Mouse (Mus musculus) stomach, embryonic 15.5 days (tissue): ENCODE measurements around the gene Josd1. TPM values are rescaled to one million over a fixed set of nuclear protein-coding genes. Genes with fewer than 3 reads are reported as not detected.

Source experiments
- ATAC-seq: fragments of 200-750 bp; cut with Nextera tagmentation; 2 replicates; pipeline ENCODE4 v1.8.0; 2017; ENCODE audit warnings: low read depth, moderate number of reproducible peaks, moderate TSS enrichment; ENCODE audit not compliant: insufficient read depth, low FRiP score
- H3K27ac ChIP-seq: fragments of 300-500 bp; sonication (generic); 2 replicates; pipeline ENCODE4 v1.5.1; 2015; ENCODE audit warnings: mild to moderate bottlenecking, inconsistent platforms
- H3K27me3 ChIP-seq: fragments of 300-500 bp; sonication (generic); replicated peaks from 2 replicates; pipeline ENCODE4 v1.6.1; 2015; ENCODE audit warnings: inconsistent platforms
- H3K36me3 ChIP-seq: fragments of 300-500 bp; sonication (generic); 2 replicates; pipeline ENCODE4 v1.6.1; 2015; ENCODE audit warnings: inconsistent platforms
- H3K4me1 ChIP-seq: fragments of 300-500 bp; sonication (generic); 2 replicates; pipeline ENCODE4 v1.6.1; 2015; ENCODE audit warnings: inconsistent platforms
- H3K4me2 ChIP-seq: fragments of 300-500 bp; sonication (generic); 2 replicates; pipeline ENCODE4 v1.6.1; 2015; ENCODE audit warnings: mild to moderate bottlenecking, inconsistent platforms
- H3K4me3 ChIP-seq: fragments of 300-500 bp; sonication (generic); replicated peaks from 2 replicates; pipeline ENCODE4 v1.5.1; 2015; ENCODE audit warnings: inconsistent platforms
- H3K9ac ChIP-seq: fragments of 300-500 bp; sonication (generic); 2 replicates; pipeline ENCODE4 v1.6.1; 2015; ENCODE audit warnings: inconsistent platforms
- H3K9me3 ChIP-seq: fragments of 300-500 bp; sonication (generic); 2 replicates; pipeline ENCODE4 v1.6.1; 2016; ENCODE audit warnings: inconsistent platforms
- WGBS: fragments of 180-500 bp; shearing (Covaris S2); methylation state at CpG from one replicate; pipeline ENCODE4 v1.1.7; 2015; 5-methylcytosine and 5-hydroxymethylcytosine counted together
- polyA plus RNA-seq: library from polyadenylated mRNA; unstranded; fragments of >200 nt; fragmentation: Nextera tagmentation; extraction: Ambion mirVana; gene quantifications from 2 replicates; pipeline ENCODE4 v1.2.1, GENCODE M21; 2015

The Josd1 gene
- 21.2 and 22.0 TPM in 2 replicates for polyA plus RNA-seq

DNA sequence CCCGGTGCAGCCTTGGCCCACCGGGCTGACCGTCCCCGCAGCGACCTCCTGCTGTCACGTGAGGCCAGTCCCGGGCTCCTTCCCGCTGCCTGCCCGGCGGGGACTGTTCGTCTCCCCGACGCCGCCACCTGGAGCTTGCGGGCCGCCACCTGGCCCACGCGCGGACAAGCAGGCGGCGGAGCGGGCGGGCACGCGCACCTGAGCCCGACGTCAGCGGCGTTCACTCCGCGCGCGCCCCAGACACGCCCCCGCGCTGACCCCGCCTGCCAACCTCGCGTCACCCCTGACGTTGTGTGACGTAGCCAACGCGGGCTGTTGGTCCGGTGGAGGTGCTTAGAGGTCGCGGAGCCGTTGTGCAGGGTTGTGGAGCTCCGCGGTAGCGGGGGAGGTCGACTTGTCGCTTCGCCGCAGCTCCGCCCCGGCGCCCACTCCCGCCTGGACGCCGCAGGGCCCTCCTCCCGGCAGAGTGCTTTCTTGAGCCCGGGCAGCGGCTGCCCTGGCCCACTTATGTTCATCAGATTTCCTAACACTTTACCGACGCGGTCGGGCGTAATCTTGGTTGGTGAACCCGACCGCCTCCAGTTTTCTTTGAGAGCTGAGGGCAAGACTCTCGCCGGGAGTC, at the start of gene Josd1:
Gene Josd1, minus strand, starts transcription at position 274 of the 622 bp plus-strand sequence.
- Histone ChIP-seq H3K9ac (peak within 1 kb of the TSS; percentile 87), H3K4me1 (peaks cover 50% of the 10 kb centered on the region)
- ATAC-seq = peak; percentile 69

DNA sequence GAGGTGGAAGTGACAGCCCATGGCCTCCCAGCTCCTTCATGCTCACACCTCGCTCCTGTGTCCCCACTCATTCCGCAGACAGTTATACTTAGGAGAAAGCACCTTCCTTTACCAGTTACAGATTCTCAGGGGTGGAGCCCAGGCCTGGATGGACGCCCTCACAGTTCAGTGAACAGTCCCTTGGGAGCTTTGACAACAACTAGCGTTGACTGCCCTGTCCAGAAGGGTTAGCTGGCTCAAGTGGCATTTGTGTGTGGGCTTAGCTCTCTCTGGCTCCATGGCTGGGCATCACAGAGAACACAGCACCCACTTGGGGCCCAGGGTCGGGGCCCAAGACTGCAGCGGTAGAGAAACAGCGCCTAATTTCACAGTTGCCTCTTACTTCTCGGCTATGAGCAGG, 46.6 kb upstream of the Josd1 start:
- H3K4me1 ChIP-seq = no peaks in the 10 kb centered on the region
- no peak overlapping the region for H3K4me2 ChIP-seq
- H3K9ac ChIP-seq = no peak overlapping the region
- ATAC-seq = no peak
- no peak overlapping the region for H3K4me3 ChIP-seq
- no peaks in the 10 kb centered on the region for H3K9me3 ChIP-seq
- WGBS = 89% methylated on average over 8 of the region's 8 CpGs
- H3K36me3 ChIP-seq = peaks cover 41% of the 10 kb centered on the region
- no peaks in the 10 kb centered on the region for H3K27me3 ChIP-seq
- no peak overlapping the region for H3K27ac ChIP-seq

More for the DNA sequence above, at the start of gene Josd1:
- Histone ChIP-seq H3K36me3 (no peaks in the 10 kb centered on the region), H3K27me3 (no peaks in the 10 kb centered on the region), H3K27ac (peak within 1 kb of the TSS; percentile 98), H3K4me3 (peak within 1 kb of the TSS; percentile 80), H3K9me3 (no peaks in the 10 kb centered on the region), H3K4me2 (peak within 1 kb of the TSS; percentile 62)
- 0% methylated on average over 72 of the region's 72 CpGs for WGBS

DNA sequence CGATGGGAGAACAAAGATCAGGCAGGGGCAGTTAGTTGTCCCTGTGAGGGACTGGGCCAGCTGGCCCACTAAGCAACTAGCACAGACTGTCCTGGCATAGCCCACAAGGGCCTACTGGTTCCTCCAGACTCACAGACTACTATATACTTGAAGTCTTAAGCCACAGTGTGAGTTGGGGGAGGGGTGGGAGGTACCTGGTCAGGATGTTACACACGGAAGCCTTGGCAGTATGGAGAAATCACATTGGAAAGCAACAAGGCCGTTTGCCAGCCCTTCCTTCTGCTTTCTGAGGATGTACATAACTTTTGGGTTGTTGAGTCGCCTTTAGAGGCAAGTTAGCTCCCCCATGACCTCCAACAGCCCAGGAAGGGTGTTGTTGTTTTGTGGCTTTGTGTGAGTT, 45.9 kb upstream of the Josd1 start:
- Histone ChIP-seq H3K4me3 (no peak overlapping the region), H3K9ac (no peak overlapping the region), H3K4me2 (no peak overlapping the region), H3K36me3 (peaks cover 48% of the 10 kb centered on the region), H3K9me3 (no peaks in the 10 kb centered on the region), H3K27ac (no peak overlapping the region), H3K27me3 (no peaks in the 10 kb centered on the region), H3K4me1 (no peaks in the 10 kb centered on the region)
- ATAC-seq = no peak
- 71% methylated on average over 4 of the region's 4 CpGs for WGBS

DNA sequence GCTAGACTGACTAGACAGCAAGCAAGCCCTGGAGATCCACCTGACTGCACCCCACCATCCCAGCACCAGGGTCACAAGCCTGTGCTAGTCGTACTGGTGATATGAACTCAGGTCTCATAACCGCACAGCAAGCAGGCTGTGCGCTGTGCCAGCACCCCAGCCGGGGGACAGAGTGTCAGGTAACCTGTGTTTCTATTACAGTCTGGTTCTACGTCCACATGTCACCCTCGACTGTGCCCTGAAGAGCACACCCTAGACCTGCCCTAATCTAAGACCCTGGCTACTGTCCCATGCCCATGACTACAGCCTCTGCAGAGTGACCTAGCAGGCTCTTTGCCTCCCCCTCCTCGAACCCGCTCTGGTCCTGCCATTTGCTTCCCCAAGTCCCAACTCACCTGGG, 45.5 kb upstream of the Josd1 start:
- no peak overlapping the region for H3K27ac ChIP-seq
- no peaks in the 10 kb centered on the region for H3K9me3 ChIP-seq
- H3K4me1 ChIP-seq = no peaks in the 10 kb centered on the region
- H3K36me3 ChIP-seq = peaks cover 53% of the 10 kb centered on the region
- no peaks in the 10 kb centered on the region for H3K27me3 ChIP-seq
- 93% methylated on average over 8 of the region's 8 CpGs for WGBS
- H3K4me3 ChIP-seq = no peak overlapping the region
- H3K9ac ChIP-seq = no peak overlapping the region
- no peak overlapping the region for H3K4me2 ChIP-seq
- ATAC-seq = no peak

DNA sequence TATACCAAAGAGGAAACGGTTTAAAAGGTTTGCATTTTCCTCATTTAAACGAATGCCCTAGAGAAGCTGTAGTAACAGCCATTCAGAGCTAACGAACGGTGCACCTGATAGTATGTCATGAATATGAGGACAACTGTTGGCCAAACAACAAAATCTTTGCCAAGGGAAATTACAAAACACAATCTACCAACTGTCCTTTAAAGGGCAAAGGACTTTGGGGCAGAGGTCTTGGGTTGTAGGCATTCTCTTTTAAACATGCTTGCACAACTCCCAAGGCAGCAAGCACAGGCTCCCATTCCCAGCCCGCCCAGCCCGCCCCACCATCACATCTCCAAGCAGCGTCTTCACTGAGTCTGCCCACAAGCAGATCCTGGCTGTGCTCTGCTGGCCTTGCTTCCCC, 43.8 kb upstream of the Josd1 start:
- no peak overlapping the region for H3K27ac ChIP-seq
- peaks cover 54% of the 10 kb centered on the region for H3K36me3 ChIP-seq
- H3K9ac ChIP-seq = no peak overlapping the region
- no peak overlapping the region for H3K4me3 ChIP-seq
- no peak for ATAC-seq
- H3K4me2 ChIP-seq = no peak overlapping the region
- H3K9me3 ChIP-seq = no peaks in the 10 kb centered on the region
- 88% methylated on average over 7 of the region's 7 CpGs for WGBS
- no peaks in the 10 kb centered on the region for H3K4me1 ChIP-seq
- H3K27me3 ChIP-seq = no peaks in the 10 kb centered on the region

DNA sequence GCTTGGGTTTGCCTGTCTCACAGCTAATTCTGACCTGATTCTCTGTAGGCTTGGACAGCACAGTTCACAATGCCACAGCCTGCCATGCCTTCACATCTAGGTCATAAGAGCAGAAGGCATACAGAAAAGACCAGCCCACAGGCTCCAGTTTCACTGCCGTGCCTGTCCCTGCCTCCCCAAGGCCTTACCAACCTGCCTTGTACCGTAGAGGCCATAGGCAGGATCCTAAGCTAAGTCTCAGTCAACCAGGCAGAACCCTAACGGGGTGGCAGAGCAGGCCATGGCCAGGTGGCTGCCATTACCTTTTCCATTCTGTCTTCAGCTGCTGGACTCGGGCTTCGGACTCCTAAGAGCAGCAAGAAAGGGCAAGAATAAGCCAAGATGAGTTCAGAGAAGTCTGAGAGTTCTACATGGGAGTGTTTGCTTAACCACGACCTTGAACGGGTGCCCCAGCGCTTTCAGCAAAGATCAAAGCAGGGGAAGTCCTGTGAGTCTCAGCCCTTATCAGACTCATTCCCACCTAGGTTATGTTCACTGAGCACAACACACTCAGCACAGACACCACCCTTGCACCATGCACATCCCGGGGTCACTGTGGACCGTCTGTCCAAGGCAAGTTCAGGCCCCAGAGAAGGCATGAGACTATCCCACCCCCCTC, 41.1 kb upstream of the Josd1 start:
- no peak overlapping the region for H3K4me2 ChIP-seq
- H3K4me3 ChIP-seq = no peak overlapping the region
- no peak overlapping the region for H3K9ac ChIP-seq
- WGBS = 68% methylated on average over 10 of the region's 10 CpGs
- H3K4me1 ChIP-seq = no peaks in the 10 kb centered on the region
- 0 out of 2 replicates have a peak, but pooled peaks have one; percentile 25 for ATAC-seq
- no peaks in the 10 kb centered on the region for H3K27me3 ChIP-seq
- H3K9me3 ChIP-seq = no peaks in the 10 kb centered on the region
- H3K36me3 ChIP-seq = peaks cover 62% of the 10 kb centered on the region
- no peak overlapping the region for H3K27ac ChIP-seq

DNA sequence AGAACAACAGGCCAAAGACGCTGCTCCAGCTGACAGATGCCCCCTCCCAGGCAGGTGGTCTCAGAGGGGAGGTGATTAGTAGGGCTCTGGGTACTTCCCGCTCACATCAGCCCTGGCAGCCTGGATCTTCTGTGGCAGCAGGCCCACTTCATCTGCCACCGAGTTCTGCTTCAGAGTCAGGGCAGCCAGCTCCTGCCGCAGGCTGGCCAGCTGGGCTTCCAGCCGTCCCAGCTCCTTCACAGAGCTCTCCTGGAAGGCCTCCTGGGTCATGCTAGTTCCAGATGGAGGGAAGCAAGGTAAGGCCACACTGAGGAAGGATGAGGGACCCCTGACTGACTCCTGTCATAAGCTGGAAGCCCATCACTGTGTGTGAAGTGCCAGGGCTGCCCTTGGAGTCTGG, 40.6 kb upstream of the Josd1 start:
- WGBS = 82% methylated on average over 5 of the region's 5 CpGs
- no peak for ATAC-seq
- peaks cover 57% of the 10 kb centered on the region for H3K36me3 ChIP-seq
- no peaks in the 10 kb centered on the region for H3K4me1 ChIP-seq
- H3K9me3 ChIP-seq = no peaks in the 10 kb centered on the region
- no peaks in the 10 kb centered on the region for H3K27me3 ChIP-seq
- no peak overlapping the region for H3K4me3 ChIP-seq
- no peak overlapping the region for H3K27ac ChIP-seq
- H3K9ac ChIP-seq = no peak overlapping the region
- no peak overlapping the region for H3K4me2 ChIP-seq

DNA sequence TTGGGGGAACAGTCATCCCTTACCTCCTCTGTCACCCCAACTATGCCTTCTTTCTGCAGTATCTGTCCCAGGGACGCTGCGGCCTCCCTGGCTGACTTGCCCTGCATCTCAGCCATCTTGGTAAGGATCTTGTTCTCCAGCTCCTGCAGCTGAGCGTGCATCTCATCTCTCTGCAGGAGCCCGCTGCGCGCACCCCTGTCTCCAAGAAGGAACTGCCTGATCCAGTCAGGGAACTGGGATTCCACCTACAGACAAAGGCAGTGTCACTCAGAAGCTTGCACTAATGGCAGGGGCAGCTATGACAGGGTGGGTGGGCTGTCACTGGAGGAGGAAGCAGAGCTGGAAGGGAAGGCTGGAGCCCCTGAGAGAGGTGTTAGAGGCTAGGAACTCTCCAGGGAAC, 40.1 kb upstream of the Josd1 start:
- Histone ChIP-seq H3K9me3 (no peaks in the 10 kb centered on the region), H3K9ac (no peak overlapping the region), H3K27ac (no peak overlapping the region), H3K27me3 (no peaks in the 10 kb centered on the region), H3K36me3 (peaks cover 52% of the 10 kb centered on the region), H3K4me2 (no peak overlapping the region), H3K4me3 (no peak overlapping the region), H3K4me1 (no peaks in the 10 kb centered on the region)
- WGBS = 96% methylated on average over 6 of the region's 6 CpGs
- no peak for ATAC-seq

DNA sequence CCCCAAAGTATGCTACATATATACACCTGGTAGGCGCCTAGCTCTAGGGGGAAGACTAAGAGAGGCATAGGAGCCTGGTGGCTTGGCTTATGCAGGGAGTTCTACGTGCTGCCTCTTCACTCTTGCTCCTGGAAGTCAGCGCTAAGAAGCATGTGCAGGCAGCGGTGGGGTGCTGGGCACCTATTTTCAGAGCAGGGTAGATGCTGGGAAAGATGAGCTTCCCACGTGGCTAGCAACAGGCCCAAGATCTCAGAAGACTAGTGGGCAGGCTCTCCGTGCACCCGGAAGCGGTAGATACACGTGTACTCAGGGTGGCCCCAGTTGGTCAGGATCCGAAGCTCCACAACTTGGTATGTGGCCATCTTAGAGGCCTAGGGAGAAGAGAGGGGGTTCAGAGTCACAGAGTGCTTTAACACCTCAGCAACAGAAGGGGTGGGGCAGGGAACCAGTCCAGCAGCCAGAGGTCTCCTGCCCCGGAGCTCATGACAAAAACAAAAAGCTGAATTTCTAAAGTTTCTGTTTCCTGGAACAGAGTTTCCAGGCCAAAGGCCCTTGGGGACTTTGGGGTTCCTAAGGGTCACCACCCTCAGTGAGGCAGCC, 37.6 kb upstream of the Josd1 start:
- Histone ChIP-seq H3K4me3 (no peak overlapping the region), H3K4me2 (no peak overlapping the region), H3K27ac (no peak overlapping the region), H3K4me1 (no peaks in the 10 kb centered on the region), H3K36me3 (peaks cover 56% of the 10 kb centered on the region), H3K9ac (no peak overlapping the region), H3K9me3 (no peaks in the 10 kb centered on the region), H3K27me3 (no peaks in the 10 kb centered on the region)
- 90% methylated on average over 11 of the region's 11 CpGs for WGBS
- ATAC-seq = no peak

DNA sequence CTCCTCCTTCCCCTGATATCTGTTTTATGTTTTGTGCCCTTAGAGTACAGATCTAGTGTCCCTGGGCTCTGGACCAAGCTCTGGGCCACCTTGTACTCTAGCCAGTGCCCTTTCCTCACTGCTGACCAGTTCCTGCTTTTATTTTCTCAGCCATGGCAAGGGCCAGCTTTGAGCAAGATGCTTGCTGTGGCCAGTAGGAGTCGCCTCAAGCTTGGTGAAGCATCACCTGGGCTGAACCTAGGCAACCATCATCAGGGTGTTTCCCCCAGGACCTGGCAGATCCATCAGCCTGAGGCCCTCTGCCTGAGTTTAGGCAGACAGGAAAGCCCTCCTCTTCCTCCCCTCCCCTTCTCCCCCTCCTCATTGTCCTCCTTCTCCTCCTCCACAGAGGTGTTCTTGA, 35.7 kb upstream of the Josd1 start:
- no peak overlapping the region for H3K27ac ChIP-seq
- no peaks in the 10 kb centered on the region for H3K9me3 ChIP-seq
- H3K9ac ChIP-seq = no peak overlapping the region
- H3K36me3 ChIP-seq = peaks cover 53% of the 10 kb centered on the region
- no peaks in the 10 kb centered on the region for H3K27me3 ChIP-seq
- no peak overlapping the region for H3K4me2 ChIP-seq
- 39% methylated on average over 1 of the region's 1 CpGs for WGBS
- H3K4me1 ChIP-seq = no peaks in the 10 kb centered on the region
- ATAC-seq = no peak
- H3K4me3 ChIP-seq = no peak overlapping the region

DNA sequence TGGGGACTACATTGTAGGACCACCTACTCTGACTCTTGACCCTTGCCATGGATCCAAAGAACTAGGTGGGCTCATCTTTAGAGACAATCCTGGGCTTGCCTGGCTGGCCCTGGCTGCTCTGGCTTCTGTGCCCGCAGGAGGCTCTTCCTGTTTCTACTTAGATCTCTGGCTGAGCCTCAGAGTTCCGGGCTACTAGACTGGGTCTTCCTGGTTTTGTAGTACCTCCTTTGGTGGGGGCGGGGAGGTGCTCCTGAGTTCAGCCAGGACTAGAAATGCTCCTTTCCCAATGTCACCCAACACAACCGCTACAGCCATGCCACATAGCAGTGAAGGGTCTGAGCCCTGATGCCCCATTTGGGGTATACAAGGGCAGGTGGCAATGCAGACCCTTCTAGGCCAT, 33.1 kb upstream of the Josd1 start:
- WGBS = 79% methylated on average over 4 of the region's 4 CpGs
- Histone ChIP-seq H3K4me1 (no peaks in the 10 kb centered on the region), H3K27me3 (no peaks in the 10 kb centered on the region), H3K9ac (no peak overlapping the region), H3K27ac (no peak overlapping the region), H3K4me2 (no peak overlapping the region), H3K36me3 (peaks cover 49% of the 10 kb centered on the region), H3K9me3 (no peaks in the 10 kb centered on the region), H3K4me3 (no peak overlapping the region)
- ATAC-seq = no peak

DNA sequence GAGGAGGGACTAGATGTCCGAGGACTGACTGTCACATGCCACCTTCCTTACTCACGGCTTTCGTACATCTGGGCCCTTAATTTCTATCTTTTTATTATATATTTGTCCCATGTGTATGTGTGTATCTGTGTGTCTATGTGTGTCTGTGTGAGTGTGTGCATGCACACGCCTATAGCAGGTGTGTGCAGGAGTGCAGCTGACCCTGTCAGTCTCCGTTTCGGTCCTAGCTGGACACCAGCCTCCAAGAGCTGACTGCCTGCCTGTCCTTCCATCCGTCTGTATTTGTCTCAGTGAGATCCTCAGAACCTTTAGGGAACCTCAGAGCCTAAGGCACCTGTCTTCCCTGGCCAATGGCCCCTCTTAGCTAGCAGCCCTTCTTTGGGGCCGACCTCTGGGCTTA, 32.5 kb upstream of the Josd1 start:
- Histone ChIP-seq H3K9me3 (no peaks in the 10 kb centered on the region), H3K4me1 (no peaks in the 10 kb centered on the region), H3K27me3 (no peaks in the 10 kb centered on the region), H3K9ac (no peak overlapping the region), H3K27ac (no peak overlapping the region), H3K4me3 (no peak overlapping the region), H3K4me2 (no peak overlapping the region), H3K36me3 (peaks cover 44% of the 10 kb centered on the region)
- 93% methylated on average over 8 of the region's 8 CpGs for WGBS
- no peak for ATAC-seq
